Mouse (Mus musculus) neural tube, embryonic 15.5 days (tissue): ENCODE measurements around the gene Nexn. TPM values are rescaled to one million over a fixed set of nuclear protein-coding genes. Genes with fewer than 3 reads are reported as not detected.

Experiments used
- ATAC-seq: fragments of 200-750 bp; cut with Nextera tagmentation; 2 replicates; pipeline ENCODE4 v1.8.0; 2017; ENCODE audit warnings: mild to moderate bottlenecking, moderate TSS enrichment, moderate library complexity; ENCODE audit not compliant: low FRiP score
- H3K27ac ChIP-seq: fragments of 300-500 bp; sonication (generic); replicated peaks from 2 replicates; pipeline ENCODE4 v1.5.1; 2015; ENCODE audit warnings: mild to moderate bottlenecking, inconsistent platforms
- H3K27me3 ChIP-seq: fragments of 300-500 bp; sonication (generic); replicated peaks from 2 replicates; pipeline ENCODE4 v1.6.1; 2015; ENCODE audit warnings: inconsistent platforms
- H3K36me3 ChIP-seq: fragments of 300-500 bp; sonication (generic); 2 replicates; pipeline ENCODE4 v1.6.1; 2015; ENCODE audit warnings: inconsistent platforms
- H3K4me1 ChIP-seq: fragments of 300-500 bp; sonication (generic); 2 replicates; pipeline ENCODE4 v1.6.1; 2015; ENCODE audit warnings: inconsistent platforms
- H3K4me2 ChIP-seq: fragments of 300-500 bp; sonication (generic); 2 replicates; pipeline ENCODE4 v1.6.1; 2015; ENCODE audit warnings: inconsistent platforms, mild to moderate bottlenecking, moderate library complexity
- H3K4me3 ChIP-seq: fragments of 300-500 bp; sonication (generic); replicated peaks from 2 replicates; pipeline ENCODE4 v1.5.1; 2015; ENCODE audit warnings: mild to moderate bottlenecking, inconsistent platforms
- H3K9ac ChIP-seq: fragments of 300-500 bp; sonication (generic); replicated peaks from 2 replicates; pipeline ENCODE4 v1.6.1; 2015; ENCODE audit warnings: mild to moderate bottlenecking, inconsistent platforms
- H3K9me3 ChIP-seq: fragments of 300-500 bp; sonication (generic); replicated peaks from 2 replicates; pipeline ENCODE4 v1.6.1; 2016; ENCODE audit warnings: inconsistent platforms
- WGBS: fragments of 180-500 bp; shearing (Covaris S2); methylation state at CpG from one replicate; pipeline ENCODE4 v1.1.7; 2015; ENCODE audit warnings: mixed read lengths; 5-methylcytosine and 5-hydroxymethylcytosine counted together
- polyA plus RNA-seq: library from polyadenylated mRNA; unstranded; fragments of >200 nt; fragmentation: Nextera tagmentation; extraction: Ambion mirVana; gene quantifications from 2 replicates; pipeline ENCODE4 v1.2.1, GENCODE M21; 2015

Gene Nexn
- polyA plus RNA-seq, 1 experiment from 2014 or later = 2.4 TPM

DNA sequence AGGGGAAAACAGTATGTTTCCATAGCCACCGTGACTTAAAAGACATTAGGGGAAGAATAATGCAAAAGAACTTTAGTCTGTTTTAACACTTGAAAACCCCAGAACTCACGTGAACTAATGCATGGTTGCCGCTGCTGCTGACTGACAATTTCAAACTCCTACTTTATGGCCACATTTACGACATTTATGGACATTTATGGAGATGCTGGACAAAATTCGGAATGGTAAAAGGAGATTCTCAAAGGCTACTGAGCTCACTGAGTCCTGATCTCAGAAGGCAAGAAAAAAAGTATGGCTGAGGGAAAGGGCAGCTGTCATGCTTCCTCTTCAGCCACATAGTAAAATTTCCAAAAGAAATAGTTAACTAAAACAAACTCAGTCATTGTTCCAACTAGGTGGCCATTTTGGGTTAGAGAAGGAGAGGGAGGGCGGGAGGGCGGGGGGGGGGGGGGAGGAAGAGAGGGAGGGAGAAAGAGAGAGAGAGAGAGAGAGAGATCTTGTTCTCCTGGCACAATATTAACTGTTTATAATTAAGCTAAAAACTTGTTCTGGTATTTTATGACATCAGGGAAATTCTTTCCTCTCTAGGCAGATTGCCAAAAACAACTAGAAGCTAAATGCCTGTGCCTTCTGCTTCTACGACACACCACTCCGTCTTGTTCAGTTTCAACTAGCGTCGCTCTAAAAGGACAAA is 73.8 kb downstream of the Nexn start:
- Histone ChIP-seq H3K36me3 (no peaks in the 10 kb centered on the region), H3K27me3 (no peaks in the 10 kb centered on the region), H3K4me3 (peak overlapping the region; percentile 44), H3K9ac (peak overlapping the region; percentile 44), H3K4me1 (peaks cover 17% of the 10 kb centered on the region), H3K9me3 (no peaks in the 10 kb centered on the region), H3K4me2 (peak overlapping the region; percentile 59), H3K27ac (peak overlapping the region; percentile 35; the same call in 1 of the 2 replicates)
- 15% methylated on average over 10 of the region's 11 CpGs for WGBS
- no peak for ATAC-seq

DNA sequence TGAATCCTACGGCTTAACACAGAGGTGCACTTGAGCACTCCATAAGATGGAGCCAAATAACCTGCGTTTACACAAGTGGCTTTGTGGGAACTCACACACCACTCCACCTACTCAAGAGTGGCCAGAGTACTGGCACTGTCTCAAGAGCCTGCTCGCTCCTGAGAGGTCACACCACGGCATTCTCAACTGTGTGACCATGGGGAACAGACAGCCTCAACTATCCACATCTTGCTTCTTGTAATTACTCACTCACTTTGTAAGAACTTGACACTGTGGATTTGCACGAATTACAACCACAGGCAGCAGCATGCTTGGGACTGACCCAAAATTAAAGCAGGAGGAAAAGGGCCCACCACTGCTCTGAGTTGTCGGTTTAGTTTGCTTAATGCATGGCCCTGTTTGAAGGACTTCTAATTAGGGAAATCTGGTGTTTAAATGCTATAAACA is 74.3 kb downstream of the Nexn start:
- Histone ChIP-seq H3K27me3 (no peaks in the 10 kb centered on the region), H3K9me3 (no peaks in the 10 kb centered on the region), H3K4me3 (peak overlapping the region; percentile 44), H3K9ac (peak overlapping the region; percentile 34), H3K4me2 (peak overlapping the region; percentile 59), H3K27ac (peak overlapping the region; percentile 35; the same call in 1 of the 2 replicates), H3K36me3 (no peaks in the 10 kb centered on the region), H3K4me1 (peaks cover 17% of the 10 kb centered on the region)
- ATAC-seq = peak; percentile 27; the same call in 1 of the 2 replicates
- WGBS = 20% methylated on average over 6 of the region's 6 CpGs

DNA sequence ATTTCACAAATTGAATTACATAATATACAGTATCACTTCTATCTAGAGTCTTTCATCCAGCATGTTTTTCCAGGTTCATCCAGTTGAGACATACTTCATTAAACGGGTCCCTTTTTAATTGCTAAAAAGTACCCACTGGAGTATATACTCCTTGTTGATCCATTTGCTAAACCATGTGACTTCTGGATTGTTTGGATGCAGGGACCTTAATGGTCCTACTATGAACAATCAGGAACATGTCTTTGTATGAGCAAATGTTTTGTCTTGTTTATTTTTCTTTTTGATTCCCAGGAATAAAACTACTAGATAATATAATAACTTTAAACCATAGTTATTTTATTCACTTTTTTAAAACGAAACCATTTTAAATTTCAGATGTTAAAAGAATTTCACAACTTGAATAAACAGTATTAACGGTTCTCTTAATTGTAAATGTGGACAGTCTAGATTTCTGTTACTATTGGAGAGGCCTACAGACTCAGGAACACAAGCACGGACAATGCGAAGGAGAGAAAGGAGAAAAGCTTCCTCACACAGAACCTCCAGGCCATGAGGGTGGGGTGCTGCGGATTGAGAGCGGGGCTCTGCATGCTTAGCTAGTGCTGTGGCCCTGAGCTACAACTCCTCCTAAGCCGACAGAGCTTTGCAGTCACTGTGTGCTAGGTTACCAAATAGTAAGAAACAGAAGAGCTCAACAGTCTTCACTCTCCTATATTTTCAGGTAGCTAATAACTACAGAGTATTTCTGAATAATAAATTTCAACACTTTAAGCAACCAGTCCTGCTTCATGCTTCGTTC is 75.3 kb downstream of the Nexn start:
- H3K4me3 ChIP-seq = peak overlapping the region; percentile 12
- 76% methylated on average over 9 of the region's 9 CpGs for WGBS
- H3K9ac ChIP-seq = no peak overlapping the region

DNA sequence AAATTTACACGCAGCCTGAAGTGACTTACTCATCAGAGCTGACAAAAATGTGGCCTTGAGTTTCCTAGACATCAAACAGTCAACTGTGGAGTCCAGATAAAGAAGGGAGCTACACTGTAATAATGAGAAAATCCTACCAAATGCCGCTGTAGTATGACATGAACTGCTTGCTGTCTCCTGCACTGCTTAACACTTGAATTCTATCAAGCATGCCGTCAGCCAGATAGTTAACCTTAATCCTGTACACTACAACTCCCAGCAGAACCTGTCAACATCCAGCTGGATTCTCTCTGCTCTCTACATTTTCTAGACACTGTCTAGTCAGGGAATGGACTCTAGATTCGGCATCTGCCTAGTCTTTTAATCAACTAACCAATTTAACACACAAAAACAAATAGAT is 76.8 kb downstream of the Nexn start:
- 78% methylated on average over 4 of the region's 4 CpGs for WGBS

More for the DNA sequence above, 75.3 kb downstream of the Nexn start:
- no peak for ATAC-seq
- no peaks in the 10 kb centered on the region for H3K27me3 ChIP-seq
- 0 out of 2 replicates have a peak, but pooled peaks cover 6% of the 10 kb centered on the region for H3K36me3 ChIP-seq
- H3K4me1 ChIP-seq = peaks cover 17% of the 10 kb centered on the region
- H3K4me2 ChIP-seq = peak overlapping the region; percentile 59
- H3K27ac ChIP-seq = no peak overlapping the region
- no peaks in the 10 kb centered on the region for H3K9me3 ChIP-seq

More for the DNA sequence above, 76.8 kb downstream of the Nexn start:
- H3K27me3 ChIP-seq = no peaks in the 10 kb centered on the region
- H3K9me3 ChIP-seq = no peaks in the 10 kb centered on the region
- H3K4me1 ChIP-seq = peaks cover 17% of the 10 kb centered on the region
- H3K4me3 ChIP-seq = no peak overlapping the region
- ATAC-seq = no peak
- H3K4me2 ChIP-seq = no peak overlapping the region
- no peak overlapping the region for H3K9ac ChIP-seq
- H3K27ac ChIP-seq = no peak overlapping the region
- H3K36me3 ChIP-seq = peaks cover 15% of the 10 kb centered on the region; the same call in 1 of the 2 replicates

Other genes with a start within 250 kb of the Nexn start
- 11.4 and 19.3 TPM in 2 replicates for gene Gipc2, start 100.1 kb downstream of the Nexn start, polyA plus RNA-seq
- 45.6 and 48.7 TPM in 2 replicates for gene Dnajb4, start 56.0 kb downstream of the Nexn start, polyA plus RNA-seq
- 184 and 185 TPM in 2 replicates for gene Fubp1, start 55.9 kb downstream of the Nexn start, polyA plus RNA-seq
- 16.8 and 17.3 TPM in 2 replicates for gene Miga1, start 74.1 kb upstream of the Nexn start, polyA plus RNA-seq
- 80.9 and 88.5 TPM in 2 replicates for gene Usp33, start 80.1 kb upstream of the Nexn start, polyA plus RNA-seq
- gene Zzz3, start 129.1 kb upstream of the Nexn start, polyA plus RNA-seq = 23.4 and 27.5 TPM in 2 replicates